In the genomic region with DNA sequence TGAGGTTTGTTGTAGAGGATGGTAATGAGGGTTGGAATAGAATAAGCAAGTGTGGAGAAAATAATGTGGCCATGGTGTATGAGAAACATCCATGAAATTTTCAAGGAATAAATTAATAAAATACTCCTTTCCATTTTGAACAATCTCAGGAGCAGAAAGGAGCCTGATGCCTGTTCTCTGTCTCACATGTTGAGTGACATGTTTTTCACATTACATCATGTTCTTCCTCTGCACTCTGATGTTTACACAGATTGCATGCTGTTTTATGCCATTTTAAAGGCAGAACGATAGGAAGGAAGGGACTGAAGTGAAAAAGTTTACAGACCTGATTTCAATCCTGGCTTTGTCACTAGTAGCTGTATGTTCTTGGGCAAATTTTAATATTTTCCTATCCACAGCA, we compare ENCODE assay signal across 27 mouse cellular contexts.
A peak's percentile ranks its signal among the peaks of the same experiment; 100 is the strongest.
DNase-seq lines count a peak whose midpoint lies in the region; ATAC-seq and TF ChIP-seq lines count a peak whose summit lies in the region.
"Had no signal": no experiment of that assay in that cellular context is flagged by ENCODE, and none has a peak within 500 bp of the region (broad histone marks: within the 10 kb centered on the region; RNA-seq: fewer than 3 reads in every experiment).

No protein-coding gene starts in this region.

- H3K36me3 ChIP-seq in embryonic facial prominence, embryonic 11.5 days (replicated peaks; ENCODE audit: control insufficient read depth, insufficient read depth, low read depth, low read length) = no peaks in the 10 kb centered on the region
- H3K36me3 ChIP-seq in embryonic facial prominence, embryonic 10.5 days (replicated peaks) = no peaks in the 10 kb centered on the region
- H3K36me3 ChIP-seq in forebrain, embryonic 14.5 days (ENCODE audit: control insufficient read depth, insufficient read depth, low read length) = no peaks in the 10 kb centered on the region
- no peaks in the 10 kb centered on the region for H3K36me3 ChIP-seq in forebrain, embryonic 11.5 days (ENCODE audit: control insufficient read depth, insufficient read depth, low read length)
- no peaks in the 10 kb centered on the region for H3K36me3 ChIP-seq in limb, embryonic 13.5 days
- no peaks in the 10 kb centered on the region for H3K36me3 ChIP-seq in limb, embryonic 10.5 days
- H3K36me3 ChIP-seq in forebrain, postnatal 0 days (ENCODE audit: insufficient read depth) = no peaks in the 10 kb centered on the region
- H3K36me3 ChIP-seq: embryonic facial prominence, embryonic 13.5 days; embryonic facial prominence, embryonic 15.5 days; G1E had no signal

- no peak overlapping the region for H3K4me2 ChIP-seq in embryonic facial prominence, embryonic 11.5 days (ENCODE audit: low read depth, low read length)
- no peak overlapping the region for H3K4me2 ChIP-seq in forebrain, embryonic 14.5 days (ENCODE audit: low read length)
- H3K4me2 ChIP-seq in forebrain, embryonic 11.5 days (ENCODE audit: low read depth, low read length, severe bottlenecking) = no peak overlapping the region
- H3K4me2 ChIP-seq in limb, embryonic 13.5 days (replicated peaks) = no peak overlapping the region
- H3K4me2 ChIP-seq in forebrain, postnatal 0 days (ENCODE audit: low read depth) = no peak overlapping the region
- H3K4me2 ChIP-seq: embryonic facial prominence, embryonic 13.5 days; embryonic facial prominence, embryonic 15.5 days had no signal

- ATAC-seq in embryonic facial prominence, embryonic 11.5 days (replicated peaks; ENCODE audit: insufficient number of reproducible peaks, low FRiP score, low TSS enrichment, low read depth) = no peak
- no peak for ATAC-seq in forebrain, embryonic 14.5 days
- ATAC-seq in forebrain, embryonic 11.5 days (replicated peaks; ENCODE audit: low FRiP score) = no peak
- peak; percentile 44; the same call in 1 of the 2 replicates for ATAC-seq in limb, embryonic 13.5 days (ENCODE audit: low FRiP score, low read depth)
- ATAC-seq in forebrain, postnatal 0 days = peak; percentile 59; the same call in 1 of the 2 replicates
- ATAC-seq: activated CD4-positive, CD25-positive, alpha-beta regulatory T cell, adult 4 months; CD4-positive, CD25-positive, alpha-beta regulatory T cell, adult 4 months; Patski had no signal

- WGBS in embryonic facial prominence, embryonic 11.5 days = 30% methylated on average over 1 of the region's 1 CpGs
- WGBS in embryonic facial prominence, embryonic 10.5 days = 43% methylated on average over 1 of the region's 1 CpGs
- 28% methylated on average over 1 of the region's 1 CpGs for WGBS in forebrain, embryonic 14.5 days
- WGBS in forebrain, embryonic 11.5 days = 60% methylated on average over 1 of the region's 1 CpGs
- WGBS in limb, embryonic 13.5 days = 8% methylated on average over 1 of the region's 1 CpGs
- WGBS in limb, embryonic 10.5 days = 75% methylated on average over 1 of the region's 1 CpGs
- WGBS in forebrain, postnatal 0 days = 14% methylated on average over 1 of the region's 1 CpGs

- no peak overlapping the region for H3K27ac ChIP-seq in embryonic facial prominence, embryonic 11.5 days (replicated peaks; ENCODE audit: low read depth, low read length)
- no peak overlapping the region for H3K27ac ChIP-seq in embryonic facial prominence, embryonic 10.5 days (replicated peaks)
- H3K27ac ChIP-seq in forebrain, embryonic 14.5 days (ENCODE audit: low read depth, low read length) = no peak overlapping the region
- H3K27ac ChIP-seq in forebrain, embryonic 11.5 days (ENCODE audit: low read depth, low read length) = no peak overlapping the region
- H3K27ac ChIP-seq in limb, embryonic 13.5 days = no peak overlapping the region
- no peak overlapping the region for H3K27ac ChIP-seq in limb, embryonic 10.5 days
- no peak overlapping the region for H3K27ac ChIP-seq in forebrain, postnatal 0 days (ENCODE audit: low read depth, low read length)
- H3K27ac ChIP-seq: embryonic facial prominence, embryonic 13.5 days; embryonic facial prominence, embryonic 15.5 days had no signal

- no peak overlapping the region for H3K4me3 ChIP-seq in embryonic facial prominence, embryonic 11.5 days (ENCODE audit: low read depth, low read length)
- no peak overlapping the region for H3K4me3 ChIP-seq in embryonic facial prominence, embryonic 10.5 days
- no peak overlapping the region for H3K4me3 ChIP-seq in forebrain, embryonic 14.5 days (ENCODE audit: low read depth, low read length)
- H3K4me3 ChIP-seq in forebrain, embryonic 11.5 days (ENCODE audit: low read depth, low read length) = no peak overlapping the region
- no peak overlapping the region for H3K4me3 ChIP-seq in limb, embryonic 13.5 days
- H3K4me3 ChIP-seq in limb, embryonic 10.5 days = no peak overlapping the region
- H3K4me3 ChIP-seq in forebrain, postnatal 0 days (ENCODE audit: low read depth, low read length) = no peak overlapping the region
- H3K4me3 ChIP-seq: embryonic facial prominence, embryonic 13.5 days; embryonic facial prominence, embryonic 15.5 days; erythroblast, embryonic 14.5 days had no signal

- no peaks in the 10 kb centered on the region for H3K27me3 ChIP-seq in embryonic facial prominence, embryonic 11.5 days (ENCODE audit: control insufficient read depth, insufficient read depth, low read length)
- no peaks in the 10 kb centered on the region for H3K27me3 ChIP-seq in embryonic facial prominence, embryonic 10.5 days (replicated peaks; ENCODE audit: low read depth, poor library complexity, severe bottlenecking)
- H3K27me3 ChIP-seq in forebrain, embryonic 14.5 days (replicated peaks; ENCODE audit: control insufficient read depth, insufficient read depth, low read length) = no peaks in the 10 kb centered on the region
- no peaks in the 10 kb centered on the region for H3K27me3 ChIP-seq in forebrain, embryonic 11.5 days (ENCODE audit: control insufficient read depth, insufficient read depth, low read length)
- no peaks in the 10 kb centered on the region for H3K27me3 ChIP-seq in limb, embryonic 13.5 days
- H3K27me3 ChIP-seq in limb, embryonic 10.5 days (ENCODE audit: low read depth, poor library complexity, severe bottlenecking) = no peaks in the 10 kb centered on the region
- H3K27me3 ChIP-seq in forebrain, postnatal 0 days (ENCODE audit: insufficient read depth, low read length) = no peaks in the 10 kb centered on the region
- H3K27me3 ChIP-seq: CH12.LX; embryonic facial prominence, embryonic 13.5 days; embryonic facial prominence, embryonic 15.5 days; Patski had no signal

- H3K9ac ChIP-seq in embryonic facial prominence, embryonic 11.5 days (replicated peaks; ENCODE audit: low read length) = no peak overlapping the region
- no peak overlapping the region for H3K9ac ChIP-seq in forebrain, embryonic 14.5 days (ENCODE audit: low read length)
- H3K9ac ChIP-seq in forebrain, embryonic 11.5 days (ENCODE audit: low read length) = no peak overlapping the region
- H3K9ac ChIP-seq in limb, embryonic 13.5 days = no peak overlapping the region
- no peak overlapping the region for H3K9ac ChIP-seq in forebrain, postnatal 0 days
- H3K9ac ChIP-seq: embryonic facial prominence, embryonic 13.5 days; embryonic facial prominence, embryonic 15.5 days had no signal

- H3K4me1 ChIP-seq in embryonic facial prominence, embryonic 11.5 days (ENCODE audit: control insufficient read depth, insufficient read depth, low read length) = no peaks in the 10 kb centered on the region
- no peaks in the 10 kb centered on the region for H3K4me1 ChIP-seq in embryonic facial prominence, embryonic 10.5 days
- H3K4me1 ChIP-seq in forebrain, embryonic 14.5 days (ENCODE audit: control insufficient read depth, insufficient read depth, low read length) = no peaks in the 10 kb centered on the region
- H3K4me1 ChIP-seq in forebrain, embryonic 11.5 days (replicated peaks; ENCODE audit: control insufficient read depth, insufficient read depth, low read length) = no peaks in the 10 kb centered on the region
- H3K4me1 ChIP-seq in limb, embryonic 13.5 days = peaks cover 17% of the 10 kb centered on the region
- H3K4me1 ChIP-seq in limb, embryonic 10.5 days = no peaks in the 10 kb centered on the region
- no peaks in the 10 kb centered on the region for H3K4me1 ChIP-seq in forebrain, postnatal 0 days (ENCODE audit: insufficient read depth)
- H3K4me1 ChIP-seq: embryonic facial prominence, embryonic 13.5 days; embryonic facial prominence, embryonic 15.5 days had no signal

- H3K9me3 ChIP-seq in embryonic facial prominence, embryonic 11.5 days (replicated peaks; ENCODE audit: control insufficient read depth, low read length) = no peaks in the 10 kb centered on the region
- H3K9me3 ChIP-seq in embryonic facial prominence, embryonic 10.5 days = no peaks in the 10 kb centered on the region
- no peaks in the 10 kb centered on the region for H3K9me3 ChIP-seq in forebrain, embryonic 14.5 days (replicated peaks; ENCODE audit: control insufficient read depth, low read length)
- H3K9me3 ChIP-seq in forebrain, embryonic 11.5 days (ENCODE audit: control insufficient read depth, low read length) = no peaks in the 10 kb centered on the region
- no peaks in the 10 kb centered on the region for H3K9me3 ChIP-seq in limb, embryonic 13.5 days
- H3K9me3 ChIP-seq in limb, embryonic 10.5 days (replicated peaks) = no peaks in the 10 kb centered on the region
- no peaks in the 10 kb centered on the region for H3K9me3 ChIP-seq in forebrain, postnatal 0 days (ENCODE audit: low read length)
- H3K9me3 ChIP-seq: embryonic facial prominence, embryonic 13.5 days; embryonic facial prominence, embryonic 15.5 days; G1E had no signal

- peak; percentile 1 for DNase-seq in embryonic facial prominence, embryonic 11.5 days (ENCODE audit: low spot score)
- DNase-seq in embryonic facial prominence, embryonic 10.5 days (ENCODE audit: low spot score) = no peak
- peak; percentile 9 for DNase-seq in forebrain, embryonic 14.5 days (ENCODE audit: low spot score)
- no peak for DNase-seq in forebrain, embryonic 11.5 days (ENCODE audit: low spot score)
- no peak for DNase-seq in limb, embryonic 10.5 days (ENCODE audit: low spot score)
- DNase-seq in forebrain, postnatal 0 days = no peak
- no peak for DNase-seq in lung, postnatal 25 days (ENCODE audit: low spot score)
- DNase-seq: adrenal gland, adult 8-10 months; adrenal gland, postnatal 14 days; adrenal gland, postnatal 36 days; B cell, adult 2 months; cerebellum, adult 11 months; cerebellum, adult 18-20 months; cerebellum, adult 8-10 months; cerebellum, adult 9-11 months; cerebellum, postnatal 14 days; cerebellum, postnatal 36 days; embryo, embryonic 11 days had no signal

- no peak for TF ChIP-seq CTCF in forebrain, postnatal 0 days (IDR thresholded peaks at IDR 0.05; ENCODE audit: low read depth)

Comparison
In these comparisons a context has a peak if more than half of its experiments do, and no peak if none do; other contexts are left out.
1. ATAC-seq: peak in limb, embryonic 13.5 days (single experiment) and forebrain, postnatal 0 days (single experiment); none in embryonic facial prominence, embryonic 11.5 days (single experiment), forebrain, embryonic 14.5 days (single experiment) and forebrain, embryonic 11.5 days (single experiment).
2. DNase-seq: peak in embryonic facial prominence, embryonic 11.5 days (single experiment) and forebrain, embryonic 14.5 days (single experiment); none in embryonic facial prominence, embryonic 10.5 days (single experiment), forebrain, embryonic 11.5 days (single experiment), limb, embryonic 10.5 days (single experiment), forebrain, postnatal 0 days (single experiment) and lung, postnatal 25 days (single experiment).